Mouse (Mus musculus) kidney, postnatal 0 days (tissue): ENCODE results near the gene Cldn13. TPM values are rescaled to one million over a fixed set of nuclear protein-coding genes. Genes with fewer than 3 reads are reported as not detected.
"Not testable (repeated sequence)": the region's sequence is repeated elsewhere in the genome, so short reads cannot be mapped to it uniquely, and the experiment has no call there.

ENCODE experiments used
- ATAC-seq: fragments of 200-750 bp; cut with Nextera tagmentation; replicated peaks from 2 replicates; pipeline ENCODE4 v1.8.0; 2017; ENCODE audit warnings: low read depth, moderate number of reproducible peaks, moderate TSS enrichment, moderate library complexity; ENCODE audit not compliant: low FRiP score
- DNase-seq: peaks from one replicate; pipeline ENCODE4 v3.0.0-alpha.2; 2016; ENCODE audit warnings: low spot score
- H3K27ac ChIP-seq: fragments of 300-500 bp; sonication (generic); 2 replicates; pipeline ENCODE4 v1.5.1; 2014; ENCODE audit warnings: mild to moderate bottlenecking
- H3K27me3 ChIP-seq: fragments of 300-500 bp; sonication (generic); 2 replicates; pipeline ENCODE4 v1.6.1; 2014; ENCODE audit warnings: low read length, mixed read lengths; ENCODE audit not compliant: insufficient read depth
- H3K36me3 ChIP-seq: fragments of 300-500 bp; sonication (generic); 2 replicates; pipeline ENCODE4 v1.6.1; 2014; ENCODE audit warnings: low read length, mixed read lengths; ENCODE audit not compliant: insufficient read depth
- H3K4me1 ChIP-seq: fragments of 300-500 bp; sonication (generic); replicated peaks from 2 replicates; pipeline ENCODE4 v1.6.1; 2014; ENCODE audit warnings: antibody characterized with exemption, low read length, mixed read lengths; ENCODE audit not compliant: insufficient read depth
- H3K4me2 ChIP-seq: fragments of 300-500 bp; sonication (generic); 2 replicates; pipeline ENCODE4 v1.6.1; 2014; ENCODE audit warnings: mild to moderate bottlenecking, low read length, moderate library complexity, mixed read lengths
- H3K4me3 ChIP-seq: fragments of 300-500 bp; sonication (generic); replicated peaks from 2 replicates; pipeline ENCODE4 v1.5.1; 2014; ENCODE audit warnings: low read depth, low read length
- H3K9ac ChIP-seq: fragments of 300-500 bp; sonication (generic); 2 replicates; pipeline ENCODE4 v1.6.1; 2014; ENCODE audit warnings: low read depth, low read length
- H3K9me3 ChIP-seq: fragments of 300-500 bp; sonication (generic); replicated peaks from 2 replicates; pipeline ENCODE4 v1.6.1; 2016; ENCODE audit warnings: low read length, inconsistent platforms, mixed read lengths
- CTCF ChIP-seq: IDR thresholded peaks from 2 replicates; pipeline ENCODE4 v1.5.1; 2016; ENCODE audit warnings: antibody characterized with exemption, low read depth, mild to moderate bottlenecking, moderate library complexity
- WGBS: fragments of 180-500 bp; shearing (Covaris S2); extraction: QIAGEN DNeasy Blood & Tissue Kit; methylation state at CpG from one replicate; pipeline ENCODE4 v1.1.7; 2014; 5-methylcytosine and 5-hydroxymethylcytosine counted together
- polyA plus RNA-seq: library from polyadenylated mRNA; unstranded; fragments of >200 nt; fragmentation: Nextera tagmentation; extraction: Ambion mirVana; gene quantifications from 2 replicates; pipeline ENCODE4 v1.2.1, GENCODE M21; 2015

Cldn13 gene
- polyA plus RNA-seq, 1 experiment from 2014 or later: 0.14 TPM

- H3K27ac ChIP-seq: no peak overlapping the region
- H3K27me3 ChIP-seq: no peaks in the 10 kb centered on the region
- no peak overlapping the region for H3K9ac ChIP-seq
- no peaks in the 10 kb centered on the region for H3K4me1 ChIP-seq
- no peak overlapping the region for H3K4me3 ChIP-seq
- 86% methylated on average over 6 of the region's 6 CpGs for WGBS
- H3K9me3 ChIP-seq: no peaks in the 10 kb centered on the region
- H3K4me2 ChIP-seq: no peak overlapping the region
- H3K36me3 ChIP-seq: peaks cover 8% of the 10 kb centered on the region; the same call in 1 of the 2 replicates
- ATAC-seq (no peak), DNase-seq (no peak)
- no peak for TF ChIP-seq CTCF
Measured at GRCm38 (mm10) chr5:134936626-134937185, 21.4 kb upstream of the Cldn13 start.

DNA sequence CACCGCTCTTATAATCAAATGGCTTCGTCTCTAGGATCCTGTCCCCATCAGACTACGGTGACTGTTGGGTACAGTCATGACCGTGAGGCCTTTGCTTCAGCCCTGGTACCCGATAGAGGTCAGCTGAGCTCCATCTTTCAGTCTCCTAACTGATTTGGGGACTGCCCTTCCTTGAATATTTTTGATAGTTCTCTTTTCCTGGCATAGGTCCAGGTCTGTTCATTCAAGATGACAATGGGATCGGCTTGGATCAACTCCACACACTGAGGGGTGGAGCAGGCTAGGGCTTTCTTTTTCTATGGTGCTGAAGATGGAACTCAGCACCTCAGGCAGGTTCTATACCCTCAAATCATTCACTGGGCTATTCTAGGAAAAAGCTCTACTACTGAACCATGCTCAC is 20.7 kb upstream of the Cldn13 start:
- WGBS: 91% methylated on average over 6 of the region's 6 CpGs
- Histone ChIP-seq H3K36me3 (peaks cover 8% of the 10 kb centered on the region; the same call in 1 of the 2 replicates), H3K9me3 (no peaks in the 10 kb centered on the region), H3K9ac (no peak overlapping the region), H3K4me2 (no peak overlapping the region), H3K4me1 (no peaks in the 10 kb centered on the region), H3K27ac (no peak overlapping the region), H3K4me3 (no peak overlapping the region), H3K27me3 (no peaks in the 10 kb centered on the region)
- TF ChIP-seq CTCF: no peak
- no peak for DNase-seq
- no peak for ATAC-seq

DNA sequence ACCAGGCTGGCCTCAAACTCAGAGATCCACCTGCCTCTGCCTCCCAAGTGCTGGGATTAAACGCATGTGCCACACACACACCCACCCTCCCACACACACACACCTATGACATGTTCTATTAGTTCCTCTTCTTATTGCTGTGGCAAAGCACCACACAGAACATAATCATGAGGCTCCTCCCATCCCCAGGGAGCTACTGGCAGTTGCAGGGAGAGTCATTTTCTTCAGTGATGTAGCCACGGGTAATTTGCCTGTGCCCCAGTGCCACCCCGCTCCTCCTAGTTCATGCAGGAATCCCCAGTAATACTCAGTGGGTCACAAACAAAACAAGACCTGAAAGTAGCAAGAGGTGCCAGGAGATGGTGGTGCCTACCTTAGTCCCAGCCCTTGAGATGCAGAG is 19.3 kb upstream of the Cldn13 start:
- Histone ChIP-seq H3K36me3 (peaks cover 8% of the 10 kb centered on the region; the same call in 1 of the 2 replicates), H3K9me3 (no peaks in the 10 kb centered on the region), H3K27me3 (no peaks in the 10 kb centered on the region), H3K27ac (no peak overlapping the region), H3K4me1 (no peaks in the 10 kb centered on the region), H3K4me3 (no peak overlapping the region), H3K9ac (no peak overlapping the region), H3K4me2 (no peak overlapping the region)
- DNase-seq (no peak), ATAC-seq (no peak)
- 90% methylated on average over 3 of the region's 3 CpGs for WGBS
- TF ChIP-seq CTCF: no peak

DNA sequence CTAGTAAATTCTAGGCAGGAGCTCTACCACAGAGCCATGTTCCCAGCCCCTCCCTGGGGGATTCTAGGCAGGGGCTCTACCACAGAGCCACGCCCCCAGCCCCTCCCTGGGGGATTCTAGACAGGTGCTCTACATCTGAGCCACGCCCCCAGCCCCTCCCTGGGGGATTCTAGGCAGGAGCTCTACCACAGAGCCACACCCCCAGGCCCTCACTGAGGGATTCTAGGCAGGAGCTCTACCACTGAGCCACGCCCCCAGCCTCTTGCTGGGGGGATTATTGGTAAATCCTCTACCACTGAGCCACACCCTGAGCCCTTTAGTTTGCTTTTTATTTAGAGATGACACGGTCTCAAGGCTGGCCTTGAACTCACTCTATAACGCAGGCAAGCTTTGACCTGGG is 18.4 kb upstream of the Cldn13 start:
- not testable (repeated sequence) for H3K4me2 ChIP-seq, DNase-seq, H3K4me1 ChIP-seq, H3K9me3 ChIP-seq, H3K27ac ChIP-seq, H3K9ac ChIP-seq, H3K27me3 ChIP-seq, H3K4me3 ChIP-seq, H3K36me3 ChIP-seq, ATAC-seq
- 94% methylated on average over 5 of the region's 5 CpGs for WGBS

DNA sequence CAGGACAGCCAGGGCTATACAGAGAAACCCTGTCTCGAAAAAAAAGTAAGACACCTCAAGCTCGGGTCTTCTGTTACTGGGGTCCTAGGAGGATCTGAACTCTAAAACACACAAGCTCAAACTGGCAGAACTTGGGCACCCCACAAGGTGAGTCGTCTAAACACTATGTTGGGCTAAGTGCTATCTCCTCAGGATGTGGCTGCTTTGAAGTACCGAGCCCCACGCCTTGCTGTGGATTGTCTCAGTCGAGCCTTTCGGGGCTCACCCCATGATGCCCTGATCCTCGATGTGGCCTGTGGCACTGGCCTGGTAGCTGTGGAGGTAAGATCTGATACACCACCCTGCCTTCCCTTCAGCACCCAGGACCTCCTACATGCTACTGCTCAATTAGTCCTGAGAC is 18.0 kb upstream of the Cldn13 start:
- H3K4me1 ChIP-seq: no peaks in the 10 kb centered on the region
- ATAC-seq: no peak
- no peak overlapping the region for H3K4me3 ChIP-seq
- H3K27ac ChIP-seq: no peak overlapping the region
- TF ChIP-seq CTCF: no peak
- no peaks in the 10 kb centered on the region for H3K27me3 ChIP-seq
- peaks cover 8% of the 10 kb centered on the region; the same call in 1 of the 2 replicates for H3K36me3 ChIP-seq
- no peak for DNase-seq
- H3K9me3 ChIP-seq: no peaks in the 10 kb centered on the region
- 91% methylated on average over 8 of the region's 8 CpGs for WGBS
- H3K4me2 ChIP-seq: peak overlapping the region; percentile 79; the same call in 1 of the 2 replicates
- H3K9ac ChIP-seq: no peak overlapping the region

GRCm38 (mm10) chr5:134932903-134933276 is 17.6 kb upstream of the Cldn13 start:
- peak overlapping the region; percentile 87 for H3K27ac ChIP-seq
- no peaks in the 10 kb centered on the region for H3K27me3 ChIP-seq
- ATAC-seq: peak; percentile 55
- DNase-seq: peak; percentile 65
- peak overlapping the region; percentile 63 for H3K4me3 ChIP-seq
- TF ChIP-seq CTCF: peak; percentile 57
- H3K4me2 ChIP-seq: peak overlapping the region; percentile 79
- 47% methylated on average over 9 of the region's 9 CpGs for WGBS
- H3K9ac ChIP-seq: peak overlapping the region; percentile 68
- H3K36me3 ChIP-seq: peaks cover 8% of the 10 kb centered on the region; the same call in 1 of the 2 replicates
- no peaks in the 10 kb centered on the region for H3K9me3 ChIP-seq
- no peaks in the 10 kb centered on the region for H3K4me1 ChIP-seq
